Mouse (Mus musculus) myocyte (in vitro differentiated cells): ENCODE measurements around the gene Rpl26.

Experiments used
- MAX ChIP-seq: IDR thresholded peaks from one replicate; pipeline ENCODE4 v1.6.1; 2011; ENCODE audit warnings: low read depth, mild to moderate bottlenecking, control low read depth
- USF1 ChIP-seq: IDR thresholded peaks from one replicate; pipeline ENCODE4 v1.6.1; 2011; ENCODE audit warnings: low read depth, mild to moderate bottlenecking, control low read depth, moderate library complexity

- no peak for TF ChIP-seq USF1
- TF ChIP-seq MAX, result no peak
These were observed 5.1 kb upstream of the Rpl26 start for GRCm38 (mm10) chr11:68896247-68896646.
